8 mouse cellular contexts compared by ENCODE assay signal in the genomic region with DNA sequence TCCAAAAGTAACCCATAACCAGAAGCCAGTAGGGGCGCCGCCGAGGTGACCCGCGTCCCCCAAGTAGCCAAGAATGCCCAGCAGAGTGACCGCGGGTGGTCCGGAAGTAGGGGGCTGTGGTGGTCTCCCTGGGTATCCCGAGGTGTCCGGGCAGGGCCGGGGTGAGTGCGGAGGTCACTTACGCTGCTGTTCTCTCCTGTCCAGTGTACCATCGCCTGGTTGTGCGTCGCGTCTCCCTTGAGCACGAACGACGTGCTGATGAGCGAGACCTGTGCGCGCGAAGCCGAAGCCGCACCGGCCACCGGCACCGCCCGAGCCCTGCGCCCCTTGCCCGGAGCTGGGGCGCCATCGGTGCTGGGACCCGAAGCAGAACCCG. TPM values are rescaled to one million over a fixed set of nuclear protein-coding genes. Genes with fewer than 3 reads are reported as not detected.
A peak's percentile ranks its signal among the peaks of the same experiment; 100 is the strongest.
DNase-seq lines count a peak whose midpoint lies in the region; ATAC-seq and TF ChIP-seq lines count a peak whose summit lies in the region.

No protein-coding gene starts in this region.

- peaks cover 6% of the 10 kb centered on the region; the same call in 1 of the 2 replicates for H3K27me3 ChIP-seq in hindbrain, embryonic 11.5 days (ENCODE audit: control insufficient read depth, insufficient read depth, low read length)

- no peaks in the 10 kb centered on the region for H3K36me3 ChIP-seq in hindbrain, embryonic 11.5 days (ENCODE audit: control insufficient read depth, insufficient read depth, low read length)

- intact Hi-C loops in gastrocnemius, postnatal 36 days (cut with DNase I): loop anchor here (5.0 kb wide), 3 partner anchors 255 to 415 kb away; no protein-coding TSS in a partner anchor

- 0% methylated on average over 36 of the region's 36 CpGs for WGBS in hindbrain, embryonic 11.5 days

- H3K9ac ChIP-seq in hindbrain, embryonic 11.5 days (ENCODE audit: low read depth, low read length): peak overlapping the region; percentile 76

- no peaks in the 10 kb centered on the region; the same call in 1 of the 2 replicates for H3K4me1 ChIP-seq in hindbrain, embryonic 11.5 days (replicated peaks; ENCODE audit: control insufficient read depth, insufficient read depth, low read length)

- peak overlapping the region; percentile 95 for H3K4me3 ChIP-seq in layer of hippocampus, adult 2 months
- peak overlapping the region; percentile 76 for H3K4me3 ChIP-seq in hindbrain, embryonic 11.5 days (ENCODE audit: low read depth, low read length)

- no peak for DNase-seq in layer of hippocampus, adult 2 months (ENCODE audit: low spot score in 2 of 2)
- DNase-seq in layer of hippocampus, adult 9-10 months (ENCODE audit: low spot score): no peak
- DNase-seq in embryo, embryonic 11 days: peak; percentile 63
- peak; percentile 64 for DNase-seq in hindbrain, embryonic 11.5 days (ENCODE audit: low spot score)
- peak; percentile 45 for DNase-seq in mesoderm, embryonic 11.5 days (ENCODE audit: low read depth, low spot score)
- DNase-seq in c-Kit-positive CD71-positive TER-119-positive erythroid progenitor cells, embryonic 14.5 days (ENCODE audit: low spot score): no peak
- DNase-seq in gastrocnemius, postnatal 36 days: no peak
- DNase-seq in gastrocnemius, adult 18-20 months (ENCODE audit: low spot score): no peak

- peak; percentile 41 for ATAC-seq in hindbrain, embryonic 11.5 days (ENCODE audit: low FRiP score)

- peak overlapping the region; percentile 96 for H3K27ac ChIP-seq in layer of hippocampus, adult 2 months
- H3K27ac ChIP-seq in hindbrain, embryonic 11.5 days (ENCODE audit: low read depth, low read length): no peak overlapping the region

- peak; percentile 37 for TF ChIP-seq CTCF in layer of hippocampus, adult 2 months (conservative IDR thresholded peaks at IDR 0.05)

- peak overlapping the region; percentile 100 for H3K4me2 ChIP-seq in hindbrain, embryonic 11.5 days (replicated peaks; ENCODE audit: low read depth, low read length)

- H3K9me3 ChIP-seq in hindbrain, embryonic 11.5 days (ENCODE audit: control insufficient read depth, low read length): no peaks in the 10 kb centered on the region

RNA-seq across cellular contexts. Expression of a gene that starts 0.6 kb away (rescaled TPM):
- total RNA-seq in layer of hippocampus, adult 2 months (2021): 10 to 100 TPM; 49.2 to 54.8 TPM
- polyA plus RNA-seq in hindbrain, embryonic 11.5 days (2014; fragmentation: Nextera tagmentation; extraction: Ambion mirVana): 4.1 and 6.0 TPM in 2 replicates
- 1 to 10 TPM; 3.4 to 3.5 TPM for total RNA-seq in gastrocnemius, postnatal 36 days (2021)
- 1 to 10 TPM; 1.8 TPM for total RNA-seq in gastrocnemius, adult 18-20 months (2021)

Comparison
In these comparisons a context has a peak if more than half of its experiments do, and no peak if none do; other contexts are left out.
1. DNase-seq: peak in embryo, embryonic 11 days (single experiment), hindbrain, embryonic 11.5 days (single experiment) and mesoderm, embryonic 11.5 days (single experiment); none in layer of hippocampus, adult 2 months (0 of 2), layer of hippocampus, adult 9-10 months (single experiment), c-Kit-positive CD71-positive TER-119-positive erythroid progenitor cells, embryonic 14.5 days (single experiment), gastrocnemius, postnatal 36 days (0 of 2) and gastrocnemius, adult 18-20 months (single experiment).
2. RNA of a gene that starts 0.6 kb away (total RNA-seq): 49.2 to 54.8 TPM in layer of hippocampus, adult 2 months; 3.4 to 3.5 TPM in gastrocnemius, postnatal 36 days and 1.8 TPM in gastrocnemius, adult 18-20 months; every median in the first group is over 10 times any median in the second.